Mouse (Mus musculus) testis, adult 2 months (tissue): ENCODE measurements around the gene Col23a1.

Experiments
- CTCF ChIP-seq: fragments of 200-500 bp; IDR thresholded peaks from 2 replicates; pipeline ENCODE4 v1.5.1; 2012; ENCODE audit warnings: low read depth, mild to moderate bottlenecking, inconsistent platforms, low read length, moderate library complexity; ENCODE audit not compliant: control insufficient read depth, insufficient read depth, insufficient replicate concordance
- POLR2A ChIP-seq: fragments of 200-500 bp; IDR thresholded peaks from 2 replicates; pipeline ENCODE4 v1.6.1; 2012; ENCODE audit warnings: low read depth, mild to moderate bottlenecking, inconsistent platforms, low read length, moderate library complexity; ENCODE audit not compliant: control insufficient read depth

- TF ChIP-seq CTCF (no peak), POLR2A (no peak)
Observed at GRCm38 (mm10) chr11:51594715-51595350, 305.1 kb downstream of the Col23a1 start.
